Mouse (Mus musculus): ENCODE data around the gene Zdhhc14. TPM values are rescaled to one million over a fixed set of nuclear protein-coding genes. Genes with fewer than 3 reads are reported as not detected.

Gene Zdhhc14
- polyA plus RNA-seq, 1 experiment from 2014 or later: 7.2 TPM

Other genes with a start within 250 kb of the Zdhhc14 start
- gene Ldhal6b, start 73.8 kb upstream of the Zdhhc14 start, polyA plus RNA-seq (2016; fragmentation: Nextera tagmentation; extraction: Ambion mirVana): not detected in 2 replicates
- 106 and 123 TPM in 2 replicates for gene Tmem242, start 52.3 kb upstream of the Zdhhc14 start, polyA plus RNA-seq (2016; fragmentation: Nextera tagmentation; extraction: Ambion mirVana)